Mouse (Mus musculus): ENCODE results near the gene Kcnip3. TPM values are rescaled to one million over a fixed set of nuclear protein-coding genes. Genes with fewer than 3 reads are reported as not detected.

The Kcnip3 gene
- polyA plus RNA-seq, 1 experiment from 2014 or later = 2.0 TPM

DNA sequence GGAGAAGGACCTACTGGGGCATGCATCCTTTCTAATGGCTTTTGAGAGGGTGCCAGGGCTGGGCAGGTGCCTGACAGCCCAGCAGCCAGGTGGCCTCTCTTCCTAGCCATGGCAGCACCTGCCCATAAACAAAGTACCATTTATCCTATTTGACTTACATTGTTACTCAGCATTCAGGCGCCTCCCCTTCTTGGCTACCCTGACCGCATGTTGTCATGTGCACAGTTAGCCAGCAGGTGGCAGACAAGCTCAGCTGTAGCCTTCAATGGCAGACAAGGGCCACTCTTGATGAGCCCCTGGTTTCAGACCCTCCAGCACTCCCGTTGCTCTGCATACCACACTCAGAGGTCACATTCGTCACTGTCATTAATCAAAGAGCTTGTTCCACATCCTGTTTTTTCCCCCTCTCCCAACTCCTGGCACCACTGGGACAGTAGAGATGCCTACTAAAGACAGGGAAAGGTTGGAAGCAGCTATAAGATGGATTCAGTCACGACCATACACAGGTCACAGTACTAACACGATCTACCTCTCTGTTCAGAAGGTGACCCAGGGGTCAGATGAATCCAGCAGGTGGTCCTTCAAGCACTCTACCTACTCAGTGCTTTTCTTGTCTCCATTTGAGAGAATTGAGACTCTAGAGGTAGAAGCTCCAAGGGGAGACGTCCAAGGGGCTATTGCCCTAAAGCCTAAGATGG is 14.7 kb downstream of the Kcnip3 start:
- H3K9ac ChIP-seq (ENCODE audit: low read length) = no peak overlapping the region
- no peak overlapping the region for H3K4me2 ChIP-seq (ENCODE audit: low read depth, low read length)
- H3K27me3 ChIP-seq (ENCODE audit: control insufficient read depth, insufficient read depth, low read length) = peaks cover 5% of the 10 kb centered on the region; the same call in 1 of the 2 replicates
- peak; percentile 37; the same call in 1 of the 2 replicates for ATAC-seq (replicated peaks; ENCODE audit: extremely low read depth, insufficient read depth, low FRiP score)
- 28% methylated on average over 7 of the region's 7 CpGs for WGBS
- H3K4me3 ChIP-seq (ENCODE audit: low read length) = no peak overlapping the region
- H3K4me1 ChIP-seq (ENCODE audit: control insufficient read depth, insufficient read depth, low read length) = no peaks in the 10 kb centered on the region
- H3K27ac ChIP-seq (ENCODE audit: low read length) = 0 out of 2 replicates have a peak overlapping the region, but pooled peaks have one; percentile 3
- H3K9me3 ChIP-seq (replicated peaks; ENCODE audit: control insufficient read depth, low read length) = no peaks in the 10 kb centered on the region
- no peaks in the 10 kb centered on the region for H3K36me3 ChIP-seq (ENCODE audit: control insufficient read depth, insufficient read depth)

DNA sequence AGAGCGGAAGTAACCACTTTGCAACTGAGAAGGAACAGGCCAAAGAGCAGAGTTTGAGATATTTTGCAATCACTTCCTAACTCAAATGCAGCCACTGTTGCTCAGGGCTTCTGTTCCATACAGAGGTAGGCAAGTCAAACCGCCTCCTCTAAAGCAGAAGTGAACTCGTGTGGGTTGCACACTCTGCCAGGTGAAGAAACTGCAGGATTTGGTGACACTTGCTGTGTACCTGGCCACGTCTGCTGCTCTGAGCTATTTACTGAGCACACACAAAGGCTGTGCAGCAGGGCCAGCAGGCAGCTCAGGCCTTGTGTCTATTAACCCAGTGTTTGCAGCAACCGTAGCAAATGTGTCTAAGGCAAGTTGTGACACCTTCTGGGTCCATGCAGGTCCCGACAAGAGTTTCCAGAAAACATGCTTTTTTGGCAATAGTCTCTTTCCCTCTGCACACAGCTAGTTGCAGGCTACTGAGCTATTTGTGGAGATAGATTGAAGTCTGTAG is 15.7 kb downstream of the Kcnip3 start:
- Histone ChIP-seq H3K4me1 (ENCODE audit: control insufficient read depth, insufficient read depth, low read length) (no peaks in the 10 kb centered on the region), H3K9ac (ENCODE audit: low read length) (no peak overlapping the region), H3K27ac (ENCODE audit: low read length) (no peak overlapping the region), H3K4me3 (ENCODE audit: low read length) (no peak overlapping the region), H3K27me3 (ENCODE audit: control insufficient read depth, insufficient read depth, low read length) (peaks cover 13% of the 10 kb centered on the region), H3K4me2 (ENCODE audit: low read depth, low read length) (no peak overlapping the region), H3K9me3 (replicated peaks; ENCODE audit: control insufficient read depth, low read length) (no peaks in the 10 kb centered on the region), H3K36me3 (ENCODE audit: control insufficient read depth, insufficient read depth) (no peaks in the 10 kb centered on the region)
- WGBS = 77% methylated on average over 6 of the region's 6 CpGs
- ATAC-seq (replicated peaks; ENCODE audit: extremely low read depth, insufficient read depth, low FRiP score) = no peak

DNA sequence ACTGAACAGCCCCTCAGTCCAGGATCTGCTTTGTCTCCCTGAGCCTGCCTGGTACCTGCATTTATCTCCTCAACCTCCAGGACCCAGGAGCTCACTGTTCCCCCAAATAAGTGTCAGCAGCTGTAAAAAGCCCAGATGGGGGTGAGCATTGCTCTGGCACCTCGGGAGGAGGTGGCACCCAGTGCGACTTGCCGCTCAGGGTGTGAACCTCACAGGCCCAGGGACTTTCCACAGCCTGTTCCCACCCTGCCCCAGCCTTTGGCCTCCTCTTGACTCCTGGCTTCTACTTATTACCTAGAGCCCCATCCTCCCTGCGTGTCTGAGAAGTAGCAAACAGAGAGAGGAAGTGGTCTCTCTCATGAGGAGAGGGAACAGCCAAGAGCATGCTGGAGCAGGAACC is 16.7 kb downstream of the Kcnip3 start:
- H3K27ac ChIP-seq (ENCODE audit: low read length) = no peak overlapping the region
- no peaks in the 10 kb centered on the region for H3K4me1 ChIP-seq (ENCODE audit: control insufficient read depth, insufficient read depth, low read length)
- H3K27me3 ChIP-seq (ENCODE audit: control insufficient read depth, insufficient read depth, low read length) = peaks cover 13% of the 10 kb centered on the region
- no peak overlapping the region for H3K9ac ChIP-seq (ENCODE audit: low read length)
- no peaks in the 10 kb centered on the region for H3K36me3 ChIP-seq (ENCODE audit: control insufficient read depth, insufficient read depth)
- no peak overlapping the region for H3K4me3 ChIP-seq (ENCODE audit: low read length)
- 40% methylated on average over 4 of the region's 4 CpGs for WGBS
- no peak for ATAC-seq (replicated peaks; ENCODE audit: extremely low read depth, insufficient read depth, low FRiP score)
- H3K9me3 ChIP-seq (replicated peaks; ENCODE audit: control insufficient read depth, low read length) = no peaks in the 10 kb centered on the region
- no peak overlapping the region for H3K4me2 ChIP-seq (ENCODE audit: low read depth, low read length)

DNA sequence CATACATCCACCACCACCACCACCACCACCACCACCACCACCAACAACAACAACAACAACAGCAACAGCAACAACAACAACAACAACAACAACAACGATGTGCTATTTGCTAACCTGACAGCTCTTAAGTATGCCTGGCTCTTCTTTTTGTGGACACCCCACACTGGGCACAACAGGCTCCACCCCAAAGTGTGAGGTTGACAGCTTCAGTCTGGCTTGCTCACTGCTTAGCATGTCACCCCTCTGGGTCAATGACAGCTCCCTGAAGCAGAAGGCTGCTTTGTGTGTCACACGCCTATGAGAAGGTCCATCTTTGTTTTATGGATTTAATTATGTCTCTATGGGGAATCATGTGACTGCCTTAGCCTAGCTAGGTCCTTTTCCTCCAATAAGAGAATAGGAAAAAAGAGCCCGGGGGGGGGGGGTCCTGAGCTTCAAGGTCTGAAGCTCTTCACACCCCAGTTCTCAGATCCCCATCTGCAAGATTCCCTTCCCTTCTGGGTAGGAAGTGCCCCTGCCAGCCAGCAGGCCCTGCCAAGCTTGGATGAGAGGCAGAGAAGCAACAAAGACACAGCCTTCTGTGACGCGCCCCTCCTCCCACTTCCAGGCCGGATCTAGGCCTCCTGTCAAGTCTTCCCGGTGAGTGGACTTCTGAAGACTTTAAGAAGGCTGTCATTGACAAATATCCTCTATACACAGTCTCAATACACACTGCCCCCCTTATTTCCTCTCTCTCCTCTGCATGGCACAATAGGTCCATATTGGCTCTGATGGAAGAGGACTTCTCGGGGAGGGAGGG is 17.9 kb downstream of the Kcnip3 start:
- Histone ChIP-seq H3K27ac (ENCODE audit: low read length) (no peak overlapping the region), H3K4me2 (ENCODE audit: low read depth, low read length) (no peak overlapping the region), H3K4me3 (ENCODE audit: low read length) (no peak overlapping the region), H3K9ac (ENCODE audit: low read length) (no peak overlapping the region), H3K27me3 (ENCODE audit: control insufficient read depth, insufficient read depth, low read length) (peaks cover 13% of the 10 kb centered on the region), H3K4me1 (ENCODE audit: control insufficient read depth, insufficient read depth, low read length) (no peaks in the 10 kb centered on the region), H3K36me3 (ENCODE audit: control insufficient read depth, insufficient read depth) (no peaks in the 10 kb centered on the region), H3K9me3 (replicated peaks; ENCODE audit: control insufficient read depth, low read length) (no peaks in the 10 kb centered on the region)
- WGBS = 47% methylated on average over 8 of the region's 8 CpGs
- no peak for ATAC-seq (replicated peaks; ENCODE audit: extremely low read depth, insufficient read depth, low FRiP score)

DNA sequence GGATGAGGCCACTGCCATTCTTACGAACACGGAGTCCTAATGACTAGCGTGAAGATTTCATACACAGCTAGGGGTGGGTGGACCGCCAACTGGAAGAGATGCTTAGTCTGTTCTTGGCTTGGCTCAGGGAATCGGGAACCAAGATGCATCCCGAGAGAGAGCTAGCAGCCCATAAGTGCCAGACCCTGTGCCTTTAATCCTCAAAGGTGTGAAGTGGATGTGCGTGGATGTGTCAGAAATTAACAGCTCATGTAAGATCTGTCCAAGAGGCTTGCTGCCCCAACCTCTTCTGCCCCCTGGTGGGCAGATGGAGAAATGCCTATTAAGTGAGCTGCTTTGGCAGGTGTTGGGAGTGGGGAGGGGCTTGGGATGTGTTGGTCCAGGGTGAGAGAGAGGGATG is 20.8 kb downstream of the Kcnip3 start:
- WGBS = 46% methylated on average over 7 of the region's 7 CpGs
- H3K4me2 ChIP-seq (ENCODE audit: low read depth, low read length) = no peak overlapping the region
- no peak overlapping the region for H3K4me3 ChIP-seq (ENCODE audit: low read length)
- H3K27ac ChIP-seq (ENCODE audit: low read length) = no peak overlapping the region
- no peak overlapping the region for H3K9ac ChIP-seq (ENCODE audit: low read length)
- H3K27me3 ChIP-seq (ENCODE audit: control insufficient read depth, insufficient read depth, low read length) = peaks cover 8% of the 10 kb centered on the region; the same call in 1 of the 2 replicates
- H3K36me3 ChIP-seq (ENCODE audit: control insufficient read depth, insufficient read depth) = no peaks in the 10 kb centered on the region
- H3K9me3 ChIP-seq (replicated peaks; ENCODE audit: control insufficient read depth, low read length) = no peaks in the 10 kb centered on the region
- H3K4me1 ChIP-seq (ENCODE audit: control insufficient read depth, insufficient read depth, low read length) = no peaks in the 10 kb centered on the region
- no peak for ATAC-seq (replicated peaks; ENCODE audit: extremely low read depth, insufficient read depth, low FRiP score)

DNA sequence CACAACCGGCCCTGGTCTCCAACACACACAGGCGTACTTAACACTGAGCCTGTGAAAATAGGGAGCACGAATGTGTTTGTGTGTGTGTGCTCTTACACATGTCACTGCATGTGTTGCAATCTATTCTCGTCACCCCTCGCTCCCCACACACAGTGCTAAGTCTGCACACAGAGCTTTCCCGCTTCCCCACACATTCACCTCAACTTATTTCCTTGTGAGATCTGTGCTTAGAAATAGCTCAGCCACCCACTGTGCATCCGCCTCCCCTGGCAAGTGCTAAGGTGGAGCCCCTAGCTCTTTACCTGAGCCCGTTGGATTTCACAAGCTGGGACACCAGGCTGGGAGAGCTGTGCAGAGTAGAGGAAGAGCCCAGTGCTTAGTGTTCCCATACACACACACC is 23.1 kb downstream of the Kcnip3 start:
- no peaks in the 10 kb centered on the region for H3K4me1 ChIP-seq (ENCODE audit: control insufficient read depth, insufficient read depth, low read length)
- no peaks in the 10 kb centered on the region for H3K9me3 ChIP-seq (replicated peaks; ENCODE audit: control insufficient read depth, low read length)
- WGBS = 70% methylated on average over 8 of the region's 8 CpGs
- no peaks in the 10 kb centered on the region for H3K36me3 ChIP-seq (ENCODE audit: control insufficient read depth, insufficient read depth)
- no peak for ATAC-seq (replicated peaks; ENCODE audit: extremely low read depth, insufficient read depth, low FRiP score)
- no peak overlapping the region for H3K4me2 ChIP-seq (ENCODE audit: low read depth, low read length)
- H3K27ac ChIP-seq (ENCODE audit: low read length) = no peak overlapping the region
- no peak overlapping the region for H3K9ac ChIP-seq (ENCODE audit: low read length)
- H3K4me3 ChIP-seq (ENCODE audit: low read length) = no peak overlapping the region
- peaks cover 8% of the 10 kb centered on the region; the same call in 1 of the 2 replicates for H3K27me3 ChIP-seq (ENCODE audit: control insufficient read depth, insufficient read depth, low read length)

DNA sequence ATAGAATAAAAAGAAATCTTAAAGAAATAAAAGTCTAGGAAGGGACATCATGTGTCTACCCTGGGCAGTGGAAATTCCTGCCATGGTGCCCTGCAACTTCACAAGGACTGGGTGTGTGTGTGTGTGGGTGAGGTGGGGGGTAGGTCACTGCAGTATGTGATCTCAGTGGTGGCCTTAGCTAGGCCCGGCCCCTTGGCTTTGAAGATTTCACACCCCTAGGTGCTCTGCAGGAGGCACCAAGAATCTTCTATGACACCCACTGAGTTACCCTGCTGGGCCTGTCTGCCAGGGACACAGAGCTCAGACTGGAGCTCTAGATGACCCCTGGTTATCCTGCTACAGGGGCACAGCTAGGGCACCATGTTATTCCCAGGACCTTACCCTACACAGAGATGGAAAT is 25.6 kb downstream of the Kcnip3 start:
- Histone ChIP-seq H3K4me2 (ENCODE audit: low read depth, low read length) (no peak overlapping the region), H3K9ac (ENCODE audit: low read length) (no peak overlapping the region), H3K27me3 (ENCODE audit: control insufficient read depth, insufficient read depth, low read length) (peaks cover under 1% of the 10 kb centered on the region; the same call in 1 of the 2 replicates), H3K36me3 (ENCODE audit: control insufficient read depth, insufficient read depth) (no peaks in the 10 kb centered on the region), H3K4me1 (ENCODE audit: control insufficient read depth, insufficient read depth, low read length) (no peaks in the 10 kb centered on the region), H3K4me3 (ENCODE audit: low read length) (no peak overlapping the region), H3K9me3 (replicated peaks; ENCODE audit: control insufficient read depth, low read length) (no peaks in the 10 kb centered on the region), H3K27ac (ENCODE audit: low read length) (no peak overlapping the region)
- 30% methylated on average over 1 of the region's 1 CpGs for WGBS
- ATAC-seq (replicated peaks; ENCODE audit: extremely low read depth, insufficient read depth, low FRiP score) = no peak

DNA sequence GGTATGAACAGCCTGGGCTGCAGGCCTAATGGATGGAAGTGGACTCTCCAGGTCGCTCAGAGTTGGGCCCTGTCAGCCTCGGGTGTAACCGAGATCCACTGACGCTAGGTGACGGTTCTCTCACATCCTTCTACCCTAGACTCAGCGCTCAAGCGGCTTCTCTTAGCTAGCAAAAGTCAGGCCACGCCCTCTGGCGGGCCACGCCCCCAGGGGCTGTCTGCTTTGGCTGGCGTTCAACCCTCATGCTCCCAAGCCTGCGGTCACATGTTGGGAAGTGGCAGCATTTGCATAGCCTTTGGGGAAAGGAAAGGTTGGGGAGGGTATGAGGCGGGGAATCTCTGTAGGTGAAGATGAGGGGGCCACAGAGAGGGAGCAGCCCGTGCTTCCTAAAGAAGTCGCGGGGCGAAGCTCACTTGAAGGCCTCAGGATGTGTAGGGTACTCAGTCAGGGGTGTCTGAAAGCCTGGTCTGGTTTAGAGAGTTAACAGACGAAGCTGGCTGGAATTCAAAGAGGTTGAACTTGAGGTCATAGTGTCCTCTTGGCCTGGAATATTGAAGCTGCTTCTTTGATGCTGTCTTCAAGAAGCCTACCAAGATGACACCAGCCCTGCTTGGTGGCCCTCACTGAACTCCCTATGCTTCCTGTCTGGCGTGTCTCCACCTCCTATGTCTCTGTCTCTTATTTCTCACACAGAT is 37.3 kb downstream of the Kcnip3 start:
- Histone ChIP-seq H3K36me3 (ENCODE audit: control insufficient read depth, insufficient read depth) (no peaks in the 10 kb centered on the region), H3K4me1 (ENCODE audit: control insufficient read depth, insufficient read depth, low read length) (peaks cover 27% of the 10 kb centered on the region), H3K4me3 (ENCODE audit: low read length) (peak overlapping the region; percentile 13), H3K9ac (ENCODE audit: low read length) (no peak overlapping the region), H3K27ac (ENCODE audit: low read length) (no peak overlapping the region), H3K27me3 (ENCODE audit: control insufficient read depth, insufficient read depth, low read length) (peaks cover 55% of the 10 kb centered on the region), H3K9me3 (replicated peaks; ENCODE audit: control insufficient read depth, low read length) (no peaks in the 10 kb centered on the region), H3K4me2 (ENCODE audit: low read depth, low read length) (peak overlapping the region; percentile 46)
- peak; percentile 59 for ATAC-seq (replicated peaks; ENCODE audit: extremely low read depth, insufficient read depth, low FRiP score)
- 8% methylated on average over 19 of the region's 19 CpGs for WGBS

Data from heart, embryonic 16.5 days (tissue).